Mouse (Mus musculus) cerebellum, adult 2 months (tissue): ENCODE results near the gene 4930451I11Rik.

Experiments
- CTCF ChIP-seq: fragments of 200-500 bp; IDR thresholded peaks from 2 replicates; pipeline ENCODE4 v1.5.1; 2011; ENCODE audit warnings: low read depth, mild to moderate bottlenecking, control low read depth, low read length, moderate library complexity, borderline replicate concordance; ENCODE audit not compliant: insufficient read depth
- POLR2A ChIP-seq: fragments of 200-500 bp; IDR thresholded peaks from 2 replicates; pipeline ENCODE4 v1.6.1; 2011; ENCODE audit warnings: low read length, control low read depth, borderline replicate concordance; ENCODE audit not compliant: insufficient read depth

GRCm38 (mm10) chr7:126851192-126851591, 19.8 kb upstream of the 4930451I11Rik start:
- TF ChIP-seq CTCF (no peak), POLR2A (no peak)
